Mouse (Mus musculus): Measurements from ENCODE around the gene Arfgef2. TPM values are rescaled to one million over a fixed set of nuclear protein-coding genes. Genes with fewer than 3 reads are reported as not detected.

Arfgef2 gene
- 60.4 to 74.9 TPM (median 69.8 TPM) in 4 replicates for total RNA-seq (2023; ENCODE audit: inconsistent age)

GRCm38 (mm10) chr2:166805250-166806172 is at the start of gene Arfgef2:
Gene Arfgef2, plus strand, starts transcription at chr2:166805588.

GRCm38 (mm10) chr2:166792355-166792754 is 13.0 kb upstream of the Arfgef2 start, which contains the start of gene Trp53rkb:
Gene Trp53rkb, plus strand, starts transcription at chr2:166792531.

GRCm38 (mm10) chr2:166905711-166906522 is 100.5 kb downstream of the Arfgef2 start, which contains the start of gene Cse1l:
Gene Cse1l, plus strand, starts transcription at chr2:166906040.

Other genes with a start within 250 kb of the Arfgef2 start
- 99.4 to 124 TPM (median 112 TPM) in 4 replicates for gene Prex1, start 91.8 kb upstream of the Arfgef2 start, total RNA-seq (2023; ENCODE audit: inconsistent age)
- gene Trp53rkb, start 13.1 kb upstream of the Arfgef2 start, total RNA-seq (2023; ENCODE audit: inconsistent age), result 8.7 to 15.4 TPM (median 12.1 TPM) in 4 replicates
- gene Cse1l, start 100.5 kb downstream of the Arfgef2 start, total RNA-seq (2023; ENCODE audit: inconsistent age), result 93.3 to 99.2 TPM (median 95.8 TPM) in 4 replicates
- 69.9 to 71.5 TPM (median 70.4 TPM) in 4 replicates for gene Stau1, start 190.7 kb downstream of the Arfgef2 start, total RNA-seq (2023; ENCODE audit: inconsistent age)
- gene Ddx27, start 209.6 kb downstream of the Arfgef2 start, total RNA-seq (2023; ENCODE audit: inconsistent age), result 97.2 to 115 TPM (median 105 TPM) in 4 replicates